Mouse (Mus musculus) lung, postnatal 0 days (tissue): ENCODE results near the gene Srgap2. TPM values are rescaled to one million over a fixed set of nuclear protein-coding genes. Genes with fewer than 3 reads are reported as not detected.

Experiments used
- ATAC-seq: fragments of 200-750 bp; cut with Nextera tagmentation; 2 replicates; pipeline ENCODE4 v1.8.0; 2017; ENCODE audit warnings: moderate library complexity
- DNase-seq: peaks from one replicate; pipeline ENCODE4 v3.0.0-alpha.2; 2016; ENCODE audit warnings: low spot score
- H3K27ac ChIP-seq: fragments of 300-500 bp; sonication (generic); 2 replicates; pipeline ENCODE4 v1.5.1; 2014; ENCODE audit warnings: antibody characterized with exemption, mild to moderate bottlenecking, low read length, mixed read lengths
- H3K27me3 ChIP-seq: fragments of 300-500 bp; sonication (generic); replicated peaks from 2 replicates; pipeline ENCODE4 v1.6.1; 2014; ENCODE audit warnings: low read length, mixed read lengths; ENCODE audit not compliant: insufficient read depth
- H3K36me3 ChIP-seq: fragments of 300-500 bp; sonication (generic); 2 replicates; pipeline ENCODE4 v1.6.1; 2014; ENCODE audit warnings: low read length, mixed read lengths; ENCODE audit not compliant: insufficient read depth
- H3K4me1 ChIP-seq: fragments of 300-500 bp; sonication (generic); 2 replicates; pipeline ENCODE4 v1.6.1; 2014; ENCODE audit warnings: antibody characterized with exemption, low read depth, low read length, mixed read lengths; ENCODE audit not compliant: insufficient read depth
- H3K4me2 ChIP-seq: fragments of 300-500 bp; sonication (generic); replicated peaks from 2 replicates; pipeline ENCODE4 v1.6.1; 2014; ENCODE audit warnings: low read depth, mild to moderate bottlenecking, low read length, moderate library complexity, mixed read lengths
- H3K4me3 ChIP-seq: fragments of 300-500 bp; sonication (generic); 2 replicates; pipeline ENCODE4 v1.5.1; 2014; ENCODE audit warnings: low read depth, low read length
- H3K9ac ChIP-seq: fragments of 300-500 bp; sonication (generic); replicated peaks from 2 replicates; pipeline ENCODE4 v1.6.1; 2014; ENCODE audit warnings: low read depth, mild to moderate bottlenecking
- H3K9me3 ChIP-seq: fragments of 300-500 bp; sonication (generic); 2 replicates; pipeline ENCODE4 v1.6.1; 2016; ENCODE audit warnings: low read length, mixed read lengths
- CTCF ChIP-seq: IDR thresholded peaks from 2 replicates; pipeline ENCODE4 v1.5.1; 2016; ENCODE audit warnings: antibody characterized with exemption, mild to moderate bottlenecking
- EP300 ChIP-seq: IDR thresholded peaks from 2 replicates; pipeline ENCODE4 v1.6.1; 2016; ENCODE audit warnings: antibody characterized with exemption, mild to moderate bottlenecking, control low read depth
- WGBS: fragments of 180-500 bp; shearing (Covaris S2); extraction: QIAGEN DNeasy Blood & Tissue Kit; methylation state at CpG from one replicate; pipeline ENCODE4 v1.1.7; 2014; 5-methylcytosine and 5-hydroxymethylcytosine counted together
- polyA plus RNA-seq: library from polyadenylated mRNA; unstranded; fragments of >200 nt; fragmentation: Nextera tagmentation; extraction: Ambion mirVana; gene quantifications from 2 replicates; pipeline ENCODE4 v1.2.1, GENCODE M21; 2015

Gene Srgap2
- polyA plus RNA-seq, 1 experiment from 2014 or later: 9.5 TPM

DNA sequence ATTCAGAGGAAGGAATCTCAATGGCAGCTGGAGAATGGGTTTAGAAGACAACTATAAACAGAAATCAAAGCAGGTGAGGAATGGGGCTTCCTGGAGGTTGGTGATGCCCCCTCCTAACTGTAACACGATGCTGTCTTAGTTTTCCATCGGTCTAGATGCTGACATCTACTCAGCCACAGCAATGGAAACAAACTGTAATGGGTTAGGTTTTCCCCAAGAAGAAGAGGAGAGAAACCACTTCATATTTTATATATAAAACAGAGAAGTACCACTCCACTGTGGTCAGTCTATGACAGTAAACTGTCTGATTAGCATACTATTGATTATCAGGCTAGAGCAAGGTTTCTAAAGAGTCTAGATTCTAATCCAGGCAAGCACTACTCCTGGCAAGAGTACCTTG is 179.4 kb downstream of the Srgap2 start:
- H3K4me3 ChIP-seq: no peak overlapping the region
- no peak for TF ChIP-seq EP300
- no peak for TF ChIP-seq CTCF
- peaks cover 12% of the 10 kb centered on the region for H3K4me1 ChIP-seq
- H3K27ac ChIP-seq: no peak overlapping the region
- H3K36me3 ChIP-seq: 0 out of 2 replicates have a peak, but pooled peaks cover 4% of the 10 kb centered on the region
- H3K9ac ChIP-seq: no peak overlapping the region
- ATAC-seq (no peak), DNase-seq (no peak)
- no peaks in the 10 kb centered on the region for H3K9me3 ChIP-seq
- H3K4me2 ChIP-seq: no peak overlapping the region
- no peaks in the 10 kb centered on the region for H3K27me3 ChIP-seq
- 71% methylated on average over 2 of the region's 2 CpGs for WGBS

- 82% methylated on average over 1 of the region's 1 CpGs for WGBS
- Histone ChIP-seq H3K4me3 (no peak overlapping the region), H3K27me3 (no peaks in the 10 kb centered on the region), H3K36me3 (0 out of 2 replicates have a peak, but pooled peaks cover 3% of the 10 kb centered on the region), H3K4me1 (peaks cover 12% of the 10 kb centered on the region), H3K27ac (no peak overlapping the region), H3K4me2 (no peak overlapping the region), H3K9me3 (no peaks in the 10 kb centered on the region), H3K9ac (no peak overlapping the region)
- TF ChIP-seq CTCF (no peak), EP300 (no peak)
- no peak for DNase-seq
- ATAC-seq: no peak
These were observed 180.1 kb downstream of the Srgap2 start for GRCm38 (mm10) chr1:131346916-131347555.

- H3K4me1 ChIP-seq: peaks cover 12% of the 10 kb centered on the region
- H3K27me3 ChIP-seq: no peaks in the 10 kb centered on the region
- H3K9ac ChIP-seq: no peak overlapping the region
- H3K9me3 ChIP-seq: no peaks in the 10 kb centered on the region
- H3K4me3 ChIP-seq: no peak overlapping the region
- peak overlapping the region; percentile 27; the same call in 1 of the 2 replicates for H3K27ac ChIP-seq
- no peak overlapping the region for H3K4me2 ChIP-seq
- 21% methylated on average over 5 of the region's 5 CpGs for WGBS
- H3K36me3 ChIP-seq: no peaks in the 10 kb centered on the region
- TF ChIP-seq EP300: peak; percentile 84
- TF ChIP-seq CTCF: no peak
- peak; percentile 87 for DNase-seq
- ATAC-seq: peak; percentile 82
These were observed 181.4 kb downstream of the Srgap2 start for GRCm38 (mm10) chr1:131345422-131346419.

DNA sequence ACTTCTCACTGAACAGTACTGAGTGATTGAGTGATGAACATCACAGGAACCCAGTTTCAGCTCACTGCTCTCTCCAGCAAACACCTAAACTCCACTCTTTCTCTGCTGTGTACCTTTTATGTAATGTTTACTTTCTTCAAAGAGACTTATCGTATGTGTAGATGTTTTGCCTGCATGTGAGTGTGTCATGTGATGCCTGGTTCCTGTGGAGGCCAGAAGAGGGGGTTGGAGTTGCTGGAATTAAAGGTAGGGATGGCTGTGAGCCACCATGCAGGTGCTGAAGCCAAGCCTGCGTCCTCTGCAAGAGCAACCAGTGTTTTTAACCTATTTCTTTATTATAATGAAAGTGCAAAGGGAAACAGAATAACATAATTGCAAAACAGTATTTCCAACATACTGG is 182.5 kb downstream of the Srgap2 start:
- Histone ChIP-seq H3K9me3 (no peaks in the 10 kb centered on the region), H3K27ac (no peak overlapping the region), H3K4me2 (no peak overlapping the region), H3K4me3 (no peak overlapping the region), H3K27me3 (no peaks in the 10 kb centered on the region), H3K4me1 (peaks cover 12% of the 10 kb centered on the region), H3K9ac (no peak overlapping the region), H3K36me3 (no peaks in the 10 kb centered on the region)
- peak; percentile 61 for ATAC-seq
- WGBS: 48% methylated on average over 2 of the region's 2 CpGs
- TF ChIP-seq CTCF (peak; percentile 52), EP300 (0 out of 2 replicates have a peak, but pooled peaks have one; percentile 38)
- peak; percentile 53 for DNase-seq

GRCm38 (mm10) chr1:131336017-131336416 is 191.1 kb downstream of the Srgap2 start:
- Histone ChIP-seq H3K27ac (no peak overlapping the region), H3K4me3 (no peak overlapping the region), H3K4me1 (no peaks in the 10 kb centered on the region), H3K36me3 (0 out of 2 replicates have a peak, but pooled peaks cover 6% of the 10 kb centered on the region), H3K4me2 (no peak overlapping the region), H3K27me3 (no peaks in the 10 kb centered on the region), H3K9me3 (no peaks in the 10 kb centered on the region), H3K9ac (no peak overlapping the region)
- DNase-seq: no peak
- TF ChIP-seq EP300: no peak
- no peak for TF ChIP-seq CTCF
- no peak for ATAC-seq
- WGBS: 63% methylated on average over 5 of the region's 5 CpGs

DNA sequence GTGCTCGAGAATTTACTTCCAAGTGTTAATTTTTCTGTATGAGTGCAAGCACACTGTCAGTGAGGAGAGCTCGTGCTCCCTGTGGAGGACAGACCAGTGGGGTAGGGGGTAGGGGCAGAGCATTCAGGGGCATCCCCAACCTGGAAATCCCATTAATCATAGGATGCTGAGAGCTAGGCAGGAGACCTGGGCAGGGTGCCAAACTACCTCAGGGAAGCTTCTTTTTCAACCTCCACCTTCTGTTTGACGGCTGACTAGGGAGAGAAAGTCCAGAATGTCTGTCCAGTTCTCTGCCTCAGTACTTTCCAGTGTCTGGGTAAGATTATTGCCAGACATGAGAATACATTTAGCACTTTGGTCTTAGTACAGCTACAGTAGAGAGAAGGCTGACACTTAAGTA is 191.5 kb downstream of the Srgap2 start:
- Histone ChIP-seq H3K36me3 (0 out of 2 replicates have a peak, but pooled peaks cover 6% of the 10 kb centered on the region), H3K27ac (no peak overlapping the region), H3K9me3 (no peaks in the 10 kb centered on the region), H3K27me3 (no peaks in the 10 kb centered on the region), H3K4me3 (no peak overlapping the region), H3K9ac (no peak overlapping the region), H3K4me1 (no peaks in the 10 kb centered on the region), H3K4me2 (no peak overlapping the region)
- ATAC-seq: no peak
- 66% methylated on average over 3 of the region's 3 CpGs for WGBS
- no peak for DNase-seq
- no peak for TF ChIP-seq CTCF
- TF ChIP-seq EP300: no peak
